Mouse (Mus musculus) kidney, adult 18-20 months (tissue): ENCODE data around the gene Cbx5.
A peak's percentile ranks its signal among the peaks of the same experiment; 100 is the strongest.
"Not testable (repeated sequence)": the region's sequence is repeated elsewhere in the genome, so short reads cannot be mapped to it uniquely, and the experiment has no call there.

Experiments used
- DNase-seq: peaks from one replicate; pipeline ENCODE4 v3.0.0; 2021

Gene Cbx5

GRCm38 (mm10) chr15:103239685-103240159, at the start of gene Cbx5:
TSS of gene Cbx5 (minus strand) at chr15:103239816.
- peak; percentile 98 for DNase-seq

GRCm38 (mm10) chr15:103285778-103286417, 46.3 kb upstream of the Cbx5 start:
- peak; percentile 41 for DNase-seq

GRCm38 (mm10) chr15:103284647-103285046, 45.0 kb upstream of the Cbx5 start:
- no peak for DNase-seq

GRCm38 (mm10) chr15:103284066-103284465, 44.5 kb upstream of the Cbx5 start:
- DNase-seq: peak; percentile 74

- no peak for DNase-seq
Measured at GRCm38 (mm10) chr15:103281465-103282205, 42.0 kb upstream of the Cbx5 start.

GRCm38 (mm10) chr15:103280817-103281464, 41.3 kb upstream of the Cbx5 start:
- no peak for DNase-seq

GRCm38 (mm10) chr15:103279750-103280149, 40.1 kb upstream of the Cbx5 start:
- no peak for DNase-seq

- DNase-seq: no peak
Measured at GRCm38 (mm10) chr15:103277949-103278348, 38.3 kb upstream of the Cbx5 start.

GRCm38 (mm10) chr15:103275943-103276342, 36.3 kb upstream of the Cbx5 start:
- DNase-seq: not testable (repeated sequence)

- DNase-seq: peak; percentile 93
Measured at GRCm38 (mm10) chr15:103272419-103273279, 33.0 kb upstream of the Cbx5 start, which contains the start of gene Copz1. TSS of gene Copz1 (plus strand) at chr15:103272714.

GRCm38 (mm10) chr15:103268903-103269302, 29.3 kb upstream of the Cbx5 start:
- no peak for DNase-seq

- DNase-seq: no peak
Measured at GRCm38 (mm10) chr15:103264794-103265193, 25.2 kb upstream of the Cbx5 start.

GRCm38 (mm10) chr15:103259989-103260388, 20.4 kb upstream of the Cbx5 start:
- DNase-seq: peak; percentile 35

GRCm38 (mm10) chr15:103259162-103259561, 19.5 kb upstream of the Cbx5 start:
- no peak for DNase-seq

GRCm38 (mm10) chr15:103257790-103258728, 18.4 kb upstream of the Cbx5 start, which contains the start of gene Nfe2:
TSS of gene Nfe2 (minus strand) at chr15:103258403.
- peak; percentile 52 for DNase-seq

GRCm38 (mm10) chr15:103256210-103256986, 16.8 kb upstream of the Cbx5 start:
- DNase-seq: no peak

- DNase-seq: peak; percentile 55
Measured at GRCm38 (mm10) chr15:103255169-103255568, 15.6 kb upstream of the Cbx5 start.

- no peak for DNase-seq
Measured at GRCm38 (mm10) chr15:103253352-103253751, 13.7 kb upstream of the Cbx5 start.

- DNase-seq: no peak
Measured at GRCm38 (mm10) chr15:103252660-103253059, 13.0 kb upstream of the Cbx5 start.

- no peak for DNase-seq
Measured at GRCm38 (mm10) chr15:103251595-103251994, 12.0 kb upstream of the Cbx5 start.
